Comparison of ENCODE assay signal across 13 mouse cellular contexts in genomic region chr10:25999291-25999930, GRCm38 (mm10).
DNase-seq lines count a peak whose midpoint lies in the region; TF ChIP-seq lines count a peak whose summit lies in the region.
"Had no signal": no experiment of that assay in that cellular context is flagged by ENCODE, and none has a peak within 500 bp of the region (broad histone marks: within the 10 kb centered on the region; RNA-seq: fewer than 3 reads in every experiment).

No protein-coding gene starts in this region.

- H3K27me3 ChIP-seq in kidney, adult 2 months (replicated peaks; ENCODE audit: control insufficient read depth, insufficient read depth, low read length), result no peaks in the 10 kb centered on the region
- H3K27me3 ChIP-seq: limb, embryonic 13.5 days had no signal

- H3K27ac ChIP-seq in kidney, adult 2 months (ENCODE audit: insufficient read depth, low read depth, low read length), result no peak overlapping the region
- H3K27ac ChIP-seq: limb, embryonic 13.5 days had no signal

- H3K4me1 ChIP-seq in kidney, adult 2 months (ENCODE audit: control insufficient read depth, insufficient read depth, low read length), result no peaks in the 10 kb centered on the region

- no peaks in the 10 kb centered on the region for H3K36me3 ChIP-seq in kidney, adult 2 months (ENCODE audit: control insufficient read depth, insufficient read depth, low read length)
- H3K36me3 ChIP-seq: limb, embryonic 13.5 days had no signal

- TF ChIP-seq POLR2A in kidney, adult 2 months (IDR thresholded peaks at IDR 0.05; ENCODE audit: low read depth, low read length), result no peak

- DNase-seq in kidney, postnatal 4 days, result peak; percentile 5 to 29
- no peak for DNase-seq in kidney, adult 2 months
- DNase-seq in cerebellum, adult 11 months, result peak; percentile 15
- DNase-seq in cerebellum, adult 9-10 months, result peak; percentile 53
- peak; percentile 14 to 24 for DNase-seq in layer of hippocampus, postnatal 10 days (ENCODE audit: low spot score in 2 of 2)
- DNase-seq in thymus, postnatal 36 days, result no peak
- DNase-seq in adrenal gland, postnatal 36 days, result no peak
- DNase-seq: adrenal gland, postnatal 14 days; kidney, postnatal 25 days; lung, embryonic 14.5 days; right cerebral cortex, postnatal 25 days; thymus, postnatal 25 days had no signal

- no peak overlapping the region for H3K4me3 ChIP-seq in kidney, adult 2 months (ENCODE audit: insufficient read depth, low read depth, low read length)
- H3K4me3 ChIP-seq: limb, embryonic 13.5 days had no signal

- WGBS in kidney, adult 2 months, result 77% methylated on average over 5 of the region's 5 CpGs

- TF ChIP-seq CTCF in kidney, adult 2 months (conservative IDR thresholded peaks at IDR 0.05; ENCODE audit: insufficient read depth, insufficient read length, low read depth, low read length), result no peak

Comparison
In these comparisons a context has a peak if more than half of its experiments do, and no peak if none do; other contexts are left out.
1. DNase-seq: peak in kidney, postnatal 4 days (2 of 2), cerebellum, adult 11 months (single experiment), cerebellum, adult 9-10 months (single experiment) and layer of hippocampus, postnatal 10 days (2 of 2); none in kidney, adult 2 months (single experiment), thymus, postnatal 36 days (0 of 2) and adrenal gland, postnatal 36 days (0 of 2).